Mouse (Mus musculus): ENCODE measurements around the gene Tmem56.

GRCm38 (mm10) chr3:121294200-121294599 is 11.3 kb upstream of the Tmem56 start:
- TF ChIP-seq CTCF (IDR thresholded peaks at IDR 0.05; ENCODE audit: low read depth, low read length) (no peak), POLR2A (IDR thresholded peaks at IDR 0.05; ENCODE audit: extremely low read depth, insufficient read depth, low read length) (no peak)
